Mouse (Mus musculus): ENCODE measurements around the gene Fam111a. TPM values are rescaled to one million over a fixed set of nuclear protein-coding genes. Genes with fewer than 3 reads are reported as not detected.

Fam111a gene
- polyA plus RNA-seq, 1 experiment from 2014 or later, result 28.7 TPM

DNA sequence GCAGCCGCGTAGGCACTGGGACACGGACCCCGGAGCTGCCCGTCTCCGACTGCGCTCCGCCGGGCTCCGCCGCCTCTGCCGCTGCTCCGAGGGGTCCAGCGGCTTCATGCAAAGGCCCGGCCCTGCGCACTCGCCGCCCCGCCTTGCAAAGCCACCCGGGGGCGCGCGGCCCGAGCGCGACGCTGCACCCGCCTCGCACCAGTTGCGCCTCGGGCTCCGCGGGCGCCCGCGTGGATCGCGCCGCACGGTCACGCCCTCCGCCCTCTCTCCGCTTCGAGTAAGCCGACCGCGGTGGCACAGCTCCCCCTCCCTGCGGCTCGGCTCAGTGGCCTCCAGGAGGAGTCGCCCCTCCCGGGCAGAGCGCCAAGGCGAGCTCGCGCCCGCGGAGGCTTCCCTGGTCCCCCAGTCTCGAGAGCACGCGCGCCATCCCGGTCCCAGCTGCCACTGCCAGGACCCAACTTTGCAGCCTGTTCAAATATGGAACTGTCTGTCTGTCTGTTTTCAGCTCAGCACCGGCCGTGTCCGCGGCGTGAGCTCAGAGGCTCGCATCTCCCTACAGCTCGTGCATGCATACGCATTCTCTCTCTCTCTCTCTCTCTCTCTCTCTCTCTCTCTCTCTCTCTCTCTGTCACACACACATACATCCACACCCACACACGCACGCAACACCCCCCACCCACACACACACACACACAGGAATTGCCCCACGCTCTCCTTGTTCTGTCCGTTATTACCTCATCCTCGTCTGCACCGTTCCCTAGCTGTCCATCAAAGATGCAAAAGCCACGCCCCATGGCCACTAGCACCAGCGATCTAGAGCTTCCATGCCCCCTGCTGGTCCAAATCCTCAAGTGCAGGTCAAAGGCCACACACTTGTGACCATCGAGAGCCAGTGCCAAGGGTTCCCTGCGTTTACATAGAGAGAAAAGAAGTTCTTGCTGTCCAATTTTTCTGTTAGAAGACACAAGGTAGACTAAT is 43.9 kb upstream of the Fam111a start, which contains the start of gene Dtx4:
Gene Dtx4 (minus strand): TSS at position 85 of the 978 bp plus-strand sequence.
- Histone ChIP-seq H3K4me1 (replicated peaks; ENCODE audit: control insufficient read depth, insufficient read depth, low read length) (0 out of 2 replicates have a peak, but pooled peaks cover 6% of the 10 kb centered on the region), H3K4me2 (ENCODE audit: low read depth, low read length, severe bottlenecking) (peak within 1 kb of the TSS; percentile 79), H3K27me3 (ENCODE audit: control insufficient read depth, insufficient read depth, low read length) (no peaks in the 10 kb centered on the region), H3K4me3 (ENCODE audit: low read depth, low read length) (peak within 1 kb of the TSS; percentile 82), H3K36me3 (ENCODE audit: control insufficient read depth, insufficient read depth, low read length) (no peaks in the 10 kb centered on the region), H3K9ac (ENCODE audit: low read length) (peak within 1 kb of the TSS; percentile 96), H3K27ac (ENCODE audit: low read depth, low read length) (peak within 1 kb of the TSS; percentile 92), H3K9me3 (ENCODE audit: control insufficient read depth, low read length) (no peaks in the 10 kb centered on the region)
- DNase-seq (ENCODE audit: low spot score) (peak; percentile 95), ATAC-seq (replicated peaks; ENCODE audit: low FRiP score) (peak; percentile 92)
- under 1% methylated on average over 70 of the region's 80 CpGs for WGBS

DNA sequence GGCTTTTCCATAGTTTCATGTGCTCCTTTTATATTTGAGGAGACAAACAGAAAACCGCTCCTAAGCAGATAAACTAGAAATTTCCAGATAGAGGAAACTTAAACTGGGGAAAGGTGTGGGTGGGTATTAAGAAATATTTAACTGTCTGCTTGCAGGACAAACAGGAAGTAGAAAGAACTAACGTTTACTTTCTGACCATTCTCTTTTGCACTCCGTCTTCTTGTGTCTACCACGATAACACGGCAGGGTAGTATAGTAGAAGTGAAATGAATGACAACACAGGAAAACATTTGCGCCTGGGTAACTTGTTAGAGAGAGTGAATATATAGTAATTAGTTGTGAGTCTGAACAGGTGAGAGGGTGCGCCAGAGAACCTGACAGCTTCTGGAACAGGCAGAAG is 42.8 kb upstream of the Fam111a start:
- Histone ChIP-seq H3K4me3 (ENCODE audit: low read depth, low read length) (no peak overlapping the region), H3K4me2 (ENCODE audit: low read depth, low read length, severe bottlenecking) (no peak overlapping the region), H3K4me1 (replicated peaks; ENCODE audit: control insufficient read depth, insufficient read depth, low read length) (0 out of 2 replicates have a peak, but pooled peaks cover 6% of the 10 kb centered on the region), H3K9me3 (ENCODE audit: control insufficient read depth, low read length) (no peaks in the 10 kb centered on the region), H3K36me3 (ENCODE audit: control insufficient read depth, insufficient read depth, low read length) (no peaks in the 10 kb centered on the region), H3K27ac (ENCODE audit: low read depth, low read length) (no peak overlapping the region), H3K9ac (ENCODE audit: low read length) (no peak overlapping the region), H3K27me3 (ENCODE audit: control insufficient read depth, insufficient read depth, low read length) (no peaks in the 10 kb centered on the region)
- 97% methylated on average over 7 of the region's 7 CpGs for WGBS
- ATAC-seq (replicated peaks; ENCODE audit: low FRiP score), result no peak
- no peak for DNase-seq (ENCODE audit: low spot score)

DNA sequence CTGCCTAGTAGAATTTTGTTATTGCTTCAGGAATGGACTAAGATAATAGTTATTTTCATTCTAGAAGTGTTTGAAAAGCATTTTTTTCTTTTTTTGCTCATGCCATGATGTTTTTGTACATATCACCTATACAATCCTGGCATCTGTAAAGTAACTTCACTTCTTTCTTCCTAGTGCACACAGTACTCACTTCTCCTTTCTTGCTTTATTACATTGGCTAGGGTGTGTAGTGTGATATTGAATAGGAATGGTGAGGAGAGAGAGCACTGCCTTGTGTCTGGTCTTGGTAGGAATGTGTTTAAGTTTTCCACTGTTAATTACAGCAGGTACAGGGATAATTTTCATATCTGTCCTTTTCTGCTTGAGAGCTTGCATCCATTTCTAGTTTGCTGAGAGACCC is 30.9 kb upstream of the Fam111a start:
- no peak overlapping the region for H3K27ac ChIP-seq (ENCODE audit: low read depth, low read length)
- H3K27me3 ChIP-seq (ENCODE audit: control insufficient read depth, insufficient read depth, low read length), result no peaks in the 10 kb centered on the region
- H3K4me3 ChIP-seq (ENCODE audit: low read depth, low read length), result no peak overlapping the region
- no peaks in the 10 kb centered on the region for H3K9me3 ChIP-seq (ENCODE audit: control insufficient read depth, low read length)
- H3K9ac ChIP-seq (ENCODE audit: low read length), result no peak overlapping the region
- no peak for DNase-seq (ENCODE audit: low spot score)
- no peak overlapping the region for H3K4me2 ChIP-seq (ENCODE audit: low read depth, low read length, severe bottlenecking)
- H3K36me3 ChIP-seq (ENCODE audit: control insufficient read depth, insufficient read depth, low read length), result no peaks in the 10 kb centered on the region
- H3K4me1 ChIP-seq (replicated peaks; ENCODE audit: control insufficient read depth, insufficient read depth, low read length), result no peaks in the 10 kb centered on the region
- ATAC-seq (replicated peaks; ENCODE audit: low FRiP score), result no peak

DNA sequence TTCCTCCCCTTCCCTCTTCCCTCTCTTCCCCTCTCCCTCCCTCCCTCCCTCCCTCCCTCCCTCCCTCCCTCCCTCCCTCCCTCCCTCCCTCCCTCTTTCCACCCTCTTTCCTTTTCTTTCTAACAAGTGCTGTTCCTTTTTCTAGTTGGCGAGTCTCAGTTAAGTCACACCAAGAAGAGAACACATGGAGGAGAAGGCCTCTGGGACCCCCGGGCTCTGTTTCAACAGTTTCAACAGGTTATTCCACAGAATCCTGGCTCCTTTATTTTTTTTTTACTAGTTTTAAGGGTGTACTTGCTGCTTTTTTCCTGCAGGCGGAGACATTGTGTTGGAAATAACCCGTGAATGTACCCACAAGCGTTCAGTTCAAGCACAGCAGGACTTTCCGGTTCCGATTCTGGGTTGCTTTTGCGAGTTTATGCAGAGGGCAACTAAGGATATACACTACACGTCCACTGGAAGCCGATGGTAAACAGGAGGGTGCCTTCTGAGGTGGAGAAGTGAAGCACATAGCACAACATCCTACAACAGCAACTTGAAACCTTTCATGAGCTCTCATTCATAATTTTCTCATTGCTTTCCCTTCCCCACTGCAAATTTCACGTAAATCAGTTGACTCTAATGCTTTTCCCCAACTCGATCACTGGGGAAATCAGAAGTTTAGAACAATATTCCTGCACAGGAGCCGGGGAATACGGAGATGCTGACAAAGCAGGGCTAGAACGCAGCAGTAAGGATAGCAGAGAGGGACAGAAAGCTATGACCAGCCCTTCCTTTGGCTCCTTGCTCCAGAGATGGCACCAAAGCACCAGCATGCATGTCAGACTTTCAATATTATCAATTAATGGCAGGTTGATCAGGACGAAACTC is 27.6 kb upstream of the Fam111a start:
- ATAC-seq (replicated peaks; ENCODE audit: low FRiP score) (peak; percentile 86), DNase-seq (ENCODE audit: low spot score) (peak; percentile 69)
- peak overlapping the region; percentile 72 for H3K9ac ChIP-seq (ENCODE audit: low read length)
- peak overlapping the region; percentile 43 for H3K4me3 ChIP-seq (ENCODE audit: low read depth, low read length)
- no peaks in the 10 kb centered on the region for H3K4me1 ChIP-seq (replicated peaks; ENCODE audit: control insufficient read depth, insufficient read depth, low read length)
- H3K27ac ChIP-seq (ENCODE audit: low read depth, low read length), result no peak overlapping the region
- peak overlapping the region; percentile 70 for H3K4me2 ChIP-seq (ENCODE audit: low read depth, low read length, severe bottlenecking)
- no peaks in the 10 kb centered on the region for H3K9me3 ChIP-seq (ENCODE audit: control insufficient read depth, low read length)
- H3K36me3 ChIP-seq (ENCODE audit: control insufficient read depth, insufficient read depth, low read length), result no peaks in the 10 kb centered on the region
- H3K27me3 ChIP-seq (ENCODE audit: control insufficient read depth, insufficient read depth, low read length), result no peaks in the 10 kb centered on the region
- WGBS, result 2% methylated on average over 15 of the region's 16 CpGs

DNA sequence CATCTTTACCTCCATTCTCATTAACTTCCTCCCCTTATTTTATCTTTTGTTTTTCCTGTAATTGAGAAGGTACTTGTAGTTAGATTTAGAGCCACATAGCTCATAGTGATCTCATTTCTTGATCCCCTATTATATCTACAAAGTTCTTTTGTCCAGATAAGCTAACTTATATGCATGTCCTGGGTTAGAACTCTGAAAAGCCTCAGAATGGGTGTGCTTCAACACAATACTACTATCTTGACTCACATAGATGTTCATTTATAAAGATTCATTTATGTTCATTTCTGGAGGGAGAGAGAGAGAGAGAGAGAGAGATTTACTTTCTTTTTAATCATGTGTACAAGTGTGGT is 27.0 kb upstream of the Fam111a start:
- Histone ChIP-seq H3K27ac (ENCODE audit: low read depth, low read length) (no peak overlapping the region), H3K4me2 (ENCODE audit: low read depth, low read length, severe bottlenecking) (no peak overlapping the region; the same call in 1 of the 2 replicates), H3K36me3 (ENCODE audit: control insufficient read depth, insufficient read depth, low read length) (no peaks in the 10 kb centered on the region), H3K9me3 (ENCODE audit: control insufficient read depth, low read length) (no peaks in the 10 kb centered on the region), H3K9ac (ENCODE audit: low read length) (peak overlapping the region; percentile 72; the same call in 1 of the 2 replicates), H3K4me1 (replicated peaks; ENCODE audit: control insufficient read depth, insufficient read depth, low read length) (no peaks in the 10 kb centered on the region), H3K4me3 (ENCODE audit: low read depth, low read length) (peak overlapping the region; percentile 43; the same call in 1 of the 2 replicates), H3K27me3 (ENCODE audit: control insufficient read depth, insufficient read depth, low read length) (no peaks in the 10 kb centered on the region)
- ATAC-seq (replicated peaks; ENCODE audit: low FRiP score) (peak; percentile 37; the same call in 1 of the 2 replicates), DNase-seq (ENCODE audit: low spot score) (no peak)

DNA sequence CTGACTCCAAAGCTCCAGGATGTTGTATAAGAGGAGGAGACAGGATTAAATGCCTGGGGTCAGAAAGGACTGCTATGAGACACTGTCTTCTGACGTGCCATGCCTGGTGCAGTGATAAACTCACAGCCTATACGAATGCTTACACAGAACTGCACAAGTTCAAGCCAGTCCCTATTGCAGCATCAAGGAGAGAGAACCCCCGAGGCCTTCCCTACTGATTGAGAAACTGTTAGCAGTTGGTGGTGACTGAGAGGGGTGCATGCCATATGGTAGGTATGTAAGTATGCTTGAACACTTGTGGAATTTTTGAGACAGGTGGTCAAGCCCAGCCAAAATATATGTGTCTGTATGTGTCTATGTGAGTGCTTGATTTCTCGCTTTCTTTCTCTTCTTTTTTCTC is 22.2 kb upstream of the Fam111a start:
- Histone ChIP-seq H3K4me2 (ENCODE audit: low read depth, low read length, severe bottlenecking) (no peak overlapping the region), H3K9me3 (ENCODE audit: control insufficient read depth, low read length) (no peaks in the 10 kb centered on the region), H3K4me1 (replicated peaks; ENCODE audit: control insufficient read depth, insufficient read depth, low read length) (no peaks in the 10 kb centered on the region), H3K27ac (ENCODE audit: low read depth, low read length) (no peak overlapping the region), H3K27me3 (ENCODE audit: control insufficient read depth, insufficient read depth, low read length) (no peaks in the 10 kb centered on the region), H3K36me3 (ENCODE audit: control insufficient read depth, insufficient read depth, low read length) (no peaks in the 10 kb centered on the region), H3K4me3 (ENCODE audit: low read depth, low read length) (no peak overlapping the region), H3K9ac (ENCODE audit: low read length) (no peak overlapping the region)
- ATAC-seq (replicated peaks; ENCODE audit: low FRiP score) (no peak), DNase-seq (ENCODE audit: low spot score) (no peak)
- WGBS, result 57% methylated on average over 4 of the region's 4 CpGs

DNA sequence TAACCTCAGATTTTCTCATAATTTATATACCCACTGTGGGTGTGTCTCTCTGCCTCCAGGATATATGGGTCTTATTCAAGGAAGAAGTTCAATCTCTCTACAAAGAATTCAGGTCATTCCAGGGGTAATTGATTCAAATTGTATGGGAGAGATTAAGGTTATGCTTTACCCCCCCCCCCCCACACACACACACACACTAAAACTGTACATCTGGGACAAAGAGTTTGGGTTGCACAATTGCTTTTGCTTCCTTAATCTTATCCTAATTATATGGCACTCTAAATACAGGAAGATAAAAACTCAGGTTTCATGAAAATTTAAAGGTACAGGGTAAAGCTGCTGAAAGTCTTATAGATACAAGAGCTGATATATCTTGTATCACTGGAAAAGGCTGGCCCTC is 8.4 kb upstream of the Fam111a start:
- H3K4me1 ChIP-seq (replicated peaks; ENCODE audit: control insufficient read depth, insufficient read depth, low read length), result no peaks in the 10 kb centered on the region
- no peak overlapping the region for H3K4me3 ChIP-seq (ENCODE audit: low read depth, low read length)
- H3K4me2 ChIP-seq (ENCODE audit: low read depth, low read length, severe bottlenecking), result no peak overlapping the region
- DNase-seq (ENCODE audit: low spot score), result no peak
- H3K36me3 ChIP-seq (ENCODE audit: control insufficient read depth, insufficient read depth, low read length), result no peaks in the 10 kb centered on the region
- H3K27ac ChIP-seq (ENCODE audit: low read depth, low read length), result no peak overlapping the region
- ATAC-seq (replicated peaks; ENCODE audit: low FRiP score), result no peak
- no peak overlapping the region for H3K9ac ChIP-seq (ENCODE audit: low read length)
- no peaks in the 10 kb centered on the region for H3K9me3 ChIP-seq (ENCODE audit: control insufficient read depth, low read length)
- H3K27me3 ChIP-seq (ENCODE audit: control insufficient read depth, insufficient read depth, low read length), result no peaks in the 10 kb centered on the region

DNA sequence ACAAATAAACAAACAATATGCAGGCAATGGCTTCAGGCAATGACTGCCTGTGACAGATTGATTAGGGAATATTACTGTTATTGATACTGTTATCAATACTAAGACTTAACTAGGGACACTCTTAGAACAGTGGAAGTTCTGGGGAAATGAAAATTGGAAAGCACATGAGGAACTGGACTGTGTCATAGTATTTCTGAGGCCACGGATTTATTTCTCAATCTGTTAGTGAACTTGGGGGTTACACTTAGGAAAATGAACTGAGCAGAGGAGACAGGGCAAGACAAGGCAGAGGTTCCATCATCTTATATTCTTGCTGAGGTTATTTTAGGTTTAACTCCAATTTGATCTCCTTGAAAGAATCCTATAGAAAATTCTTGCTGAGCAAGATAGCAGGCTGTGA is 5.6 kb upstream of the Fam111a start:
- 85% methylated on average over 1 of the region's 1 CpGs for WGBS
- no peaks in the 10 kb centered on the region for H3K4me1 ChIP-seq (replicated peaks; ENCODE audit: control insufficient read depth, insufficient read depth, low read length)
- no peak for ATAC-seq (replicated peaks; ENCODE audit: low FRiP score)
- no peaks in the 10 kb centered on the region for H3K36me3 ChIP-seq (ENCODE audit: control insufficient read depth, insufficient read depth, low read length)
- H3K27me3 ChIP-seq (ENCODE audit: control insufficient read depth, insufficient read depth, low read length), result no peaks in the 10 kb centered on the region
- H3K4me2 ChIP-seq (ENCODE audit: low read depth, low read length, severe bottlenecking), result no peak overlapping the region
- H3K27ac ChIP-seq (ENCODE audit: low read depth, low read length), result no peak overlapping the region
- H3K4me3 ChIP-seq (ENCODE audit: low read depth, low read length), result no peak overlapping the region
- no peak overlapping the region for H3K9ac ChIP-seq (ENCODE audit: low read length)
- DNase-seq (ENCODE audit: low spot score), result no peak
- no peaks in the 10 kb centered on the region for H3K9me3 ChIP-seq (ENCODE audit: control insufficient read depth, low read length)
